In the genomic region with DNA sequence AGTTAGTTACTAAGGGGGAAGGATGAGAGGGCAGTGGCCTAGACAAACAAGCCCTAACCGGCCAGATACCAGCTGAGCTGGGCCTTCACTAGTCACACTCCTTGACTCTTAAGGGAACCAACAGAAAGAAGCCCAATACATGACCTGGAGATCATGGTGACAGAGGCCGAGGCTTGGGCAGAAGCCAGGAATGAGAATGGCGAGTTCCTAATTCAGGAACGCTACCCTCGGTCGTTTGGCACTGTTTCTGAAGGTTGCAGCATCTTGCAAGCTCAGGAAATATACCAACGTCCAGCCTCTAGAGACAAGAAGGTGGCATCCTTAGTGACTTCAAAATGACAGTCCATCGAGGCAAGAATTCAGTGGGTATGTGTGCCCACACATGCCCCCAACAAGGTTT, we compare ENCODE assay signal across 18 mouse cellular contexts. TPM values are rescaled to one million over a fixed set of nuclear protein-coding genes. Genes with fewer than 3 reads are reported as not detected.
DNase-seq lines count a peak whose midpoint lies in the region; TF ChIP-seq lines count a peak whose summit lies in the region.
"Had no signal": no experiment of that assay in that cellular context is flagged by ENCODE, and none has a peak within 500 bp of the region (broad histone marks: within the 10 kb centered on the region; RNA-seq: fewer than 3 reads in every experiment).

No protein-coding gene starts in this region.

- H3K9ac ChIP-seq in ES-Bruce4 (ENCODE audit: low read depth, poor library complexity, severe bottlenecking), result no peak overlapping the region
- H3K9ac ChIP-seq: embryonic facial prominence, embryonic 13.5 days; forebrain, embryonic 12.5 days; hindbrain, embryonic 12.5 days had no signal

- H3K4me1 ChIP-seq in ES-Bruce4 (ENCODE audit: control insufficient read depth, insufficient read depth, low read length), result peaks cover 6% of the 10 kb centered on the region

- TF ChIP-seq CTCF in ES-Bruce4 (IDR thresholded peaks at IDR 0.05; ENCODE audit: low read depth, low read length), result no peak

- H3K36me3 ChIP-seq in ES-Bruce4 (ENCODE audit: control insufficient read depth, insufficient read depth, low read length, poor library complexity, severe bottlenecking), result no peaks in the 10 kb centered on the region
- no peaks in the 10 kb centered on the region for H3K36me3 ChIP-seq in myocyte (ENCODE audit: control insufficient read depth, insufficient read depth)

- TF ChIP-seq POLR2A in ES-Bruce4 (IDR thresholded peaks at IDR 0.05; ENCODE audit: insufficient read depth, low read length) (no peak), myocyte (IDR thresholded peaks at IDR 0.05; ENCODE audit: insufficient read length, low read depth) (no peak)

- H3K9me3 ChIP-seq in ES-Bruce4 (replicated peaks; ENCODE audit: control insufficient read depth, insufficient read depth, low read length, poor library complexity, severe bottlenecking), result no peaks in the 10 kb centered on the region
- H3K9me3 ChIP-seq: embryonic facial prominence, embryonic 13.5 days; forebrain, embryonic 12.5 days; G1E; heart, embryonic 10.5 days; hindbrain, embryonic 12.5 days had no signal

- peaks cover 31% of the 10 kb centered on the region for H3K79me2 ChIP-seq in myocyte (ENCODE audit: control insufficient read depth, insufficient read depth)

- H3K4me3 ChIP-seq in ES-Bruce4 (ENCODE audit: low read depth, low read length), result no peak overlapping the region
- no peak overlapping the region for H3K4me3 ChIP-seq in myocyte
- H3K4me3 ChIP-seq: embryonic facial prominence, embryonic 13.5 days; forebrain, embryonic 12.5 days; heart, embryonic 10.5 days; hindbrain, embryonic 12.5 days had no signal

- no peak overlapping the region for H3ac ChIP-seq in myocyte (ENCODE audit: control insufficient read depth, insufficient read length)

- peak; percentile 42 for DNase-seq in adrenal gland, postnatal 14 days
- DNase-seq in adrenal gland, postnatal 25 days, result no peak
- DNase-seq in cerebellum, adult 9-11 months, result peak; percentile 57
- no peak for DNase-seq in cerebellum, adult 11 months
- no peak for DNase-seq in layer of hippocampus, adult 9-10 months (ENCODE audit: low spot score)
- DNase-seq: adrenal gland, adult 2 months; gastrocnemius, postnatal 10 days; heart, adult 18-20 months; heart, postnatal 10 days; heart, postnatal 4 days; kidney, adult 8-10 months had no signal

- no peak overlapping the region for H3K4me2 ChIP-seq in myocyte (ENCODE audit: low read depth)
- H3K4me2 ChIP-seq: embryonic facial prominence, embryonic 13.5 days; forebrain, embryonic 12.5 days had no signal

- H3K27me3 ChIP-seq in ES-Bruce4 (ENCODE audit: control insufficient read depth, insufficient read depth, low read length, poor library complexity, severe bottlenecking), result no peaks in the 10 kb centered on the region
- H3K27me3 ChIP-seq in myocyte (ENCODE audit: control insufficient read depth, insufficient read depth, insufficient read length), result peaks cover 24% of the 10 kb centered on the region

- H3K27ac ChIP-seq in ES-Bruce4 (ENCODE audit: insufficient read depth, low read length), result peak overlapping the region; percentile 26; the same call in 1 of the 2 replicates
- H3K27ac ChIP-seq: embryonic facial prominence, embryonic 13.5 days; forebrain, embryonic 12.5 days; heart, embryonic 10.5 days; hindbrain, embryonic 12.5 days had no signal

- TF ChIP-seq EP300 in ES-Bruce4 (IDR thresholded peaks at IDR 0.05; ENCODE audit: insufficient read depth, low read depth, low read length), result no peak

TF ChIP-seq in myocyte, 11 proteins besides CTCF, POLR2A, EP300 and RAD21:
- 0 out of 2 replicates have a peak, but pooled peaks have one; percentile 13 for TF ChIP-seq CEBPB (IDR thresholded peaks at IDR 0.05; ENCODE audit: insufficient read depth, poor library complexity, severe bottlenecking)
- TF ChIP-seq MAX (IDR thresholded peaks at IDR 0.05; ENCODE audit: low read depth), result no peak
- TF ChIP-seq TCF3 (IDR thresholded peaks at IDR 0.05; ENCODE audit: insufficient read length, low read depth), result no peak

RNA-seq across cellular contexts. Expression of a gene that starts 1.2 kb away (rescaled TPM):
- total RNA-seq in adrenal gland, postnatal 14 days (2021), result 7.6 and 11.5 TPM in 2 replicates
- 8.6 and 13.1 TPM in 2 replicates for total RNA-seq in adrenal gland, postnatal 25 days (2021)
- 7.3 and 8.0 TPM in 2 replicates for polyA plus RNA-seq in ES-Bruce4 (2011; ENCODE audit: insufficient read depth, insufficient read length, low read depth, missing spikeins)
- polyA plus RNA-seq in myocyte (2012; fragmentation: generic; extraction: Trizol), result 0.14 TPM

RNA-seq across cellular contexts. Expression of a gene that starts 1.8 kb away (rescaled TPM):
- total RNA-seq in adrenal gland, postnatal 14 days (2021), result 142 and 153 TPM in 2 replicates
- 159 and 197 TPM in 2 replicates for total RNA-seq in adrenal gland, postnatal 25 days (2021)
- 124 and 125 TPM in 2 replicates for polyA plus RNA-seq in ES-Bruce4 (2011; ENCODE audit: insufficient read depth, insufficient read length, low read depth, missing spikeins)
- polyA plus RNA-seq in myocyte (2012; fragmentation: generic; extraction: Trizol), result 250 TPM

RNA-seq across cellular contexts. Expression of a gene that starts 24.5 kb away (rescaled TPM):
- 47.9 and 54.0 TPM in 2 replicates for total RNA-seq in adrenal gland, postnatal 14 days (2021)
- 73.2 and 73.3 TPM in 2 replicates for total RNA-seq in adrenal gland, postnatal 25 days (2021)
- polyA plus RNA-seq in ES-Bruce4 (2011; ENCODE audit: insufficient read depth, insufficient read length, low read depth, missing spikeins), result 26.2 and 26.7 TPM in 2 replicates
- 24.7 TPM for polyA plus RNA-seq in myocyte (2012; fragmentation: generic; extraction: Trizol)

RNA-seq across cellular contexts. Expression of a gene that starts 47.2 kb away (rescaled TPM):
- total RNA-seq in adrenal gland, postnatal 14 days (2021), result 81.9 and 98.4 TPM in 2 replicates
- 110 and 135 TPM in 2 replicates for total RNA-seq in adrenal gland, postnatal 25 days (2021)
- polyA plus RNA-seq in ES-Bruce4 (2011; ENCODE audit: insufficient read depth, insufficient read length, low read depth, missing spikeins) (129 and 136 TPM in 2 replicates), myocyte (2012; fragmentation: generic; extraction: Trizol) (280 TPM)

RNA-seq across cellular contexts. Expression of a gene that starts 53.0 kb away (rescaled TPM):
- 28.5 and 29.2 TPM in 2 replicates for total RNA-seq in adrenal gland, postnatal 14 days (2021)
- total RNA-seq in adrenal gland, postnatal 25 days (2021), result 38.4 and 48.8 TPM in 2 replicates
- 36.7 and 39.2 TPM in 2 replicates for polyA plus RNA-seq in ES-Bruce4 (2011; ENCODE audit: insufficient read depth, insufficient read length, low read depth, missing spikeins)
- polyA plus RNA-seq in myocyte (2012; fragmentation: generic; extraction: Trizol), result 22.5 TPM

Comparison
In these comparisons a context has a peak if more than half of its experiments do, and no peak if none do; other contexts are left out.
1. DNase-seq: peak in adrenal gland, postnatal 14 days (single experiment) and cerebellum, adult 9-11 months (single experiment); none in adrenal gland, postnatal 25 days (single experiment), cerebellum, adult 11 months (single experiment) and layer of hippocampus, adult 9-10 months (single experiment).